Mouse (Mus musculus) kidney, adult 2 months (tissue): ENCODE results near the gene Slc1a4. TPM values are rescaled to one million over a fixed set of nuclear protein-coding genes. Genes with fewer than 3 reads are reported as not detected.

Experiments
- DNase-seq: peaks from one replicate; pipeline ENCODE4 v3.0.0; 2021
- H3K27ac ChIP-seq: fragments of 200-500 bp; 2 replicates; pipeline ENCODE4 v1.5.1; 2012; ENCODE audit warnings: low read depth, low read length, control low read depth, inconsistent platforms; ENCODE audit not compliant: insufficient read depth
- H3K27me3 ChIP-seq: fragments of 200-500 bp; replicated peaks from 2 replicates; pipeline ENCODE4 v1.6.1; 2012; ENCODE audit warnings: mild to moderate bottlenecking, moderate library complexity, low read length, inconsistent platforms; ENCODE audit not compliant: control insufficient read depth, insufficient read depth
- H3K36me3 ChIP-seq: fragments of 200-500 bp; 2 replicates; pipeline ENCODE4 v1.6.1; 2012; ENCODE audit warnings: mild to moderate bottlenecking, moderate library complexity, low read length, inconsistent platforms; ENCODE audit not compliant: control insufficient read depth, insufficient read depth
- H3K4me1 ChIP-seq: fragments of 200-500 bp; 2 replicates; pipeline ENCODE4 v1.6.1; 2011; ENCODE audit warnings: low read length; ENCODE audit not compliant: control insufficient read depth, insufficient read depth
- H3K4me3 ChIP-seq: fragments of 200-500 bp; 2 replicates; pipeline ENCODE4 v1.5.1; 2011; ENCODE audit warnings: mild to moderate bottlenecking, low read depth, low read length, control low read depth; ENCODE audit not compliant: insufficient read depth
- CTCF ChIP-seq: fragments of 200-500 bp; conservative IDR thresholded peaks from 2 replicates; pipeline ENCODE4 v1.5.1; 2011; ENCODE audit warnings: low read depth, mild to moderate bottlenecking, control low read depth, low read length, moderate library complexity, mixed read lengths; ENCODE audit not compliant: insufficient read depth, insufficient read length
- POLR2A ChIP-seq: fragments of 200-500 bp; IDR thresholded peaks from one replicate; pipeline ENCODE4 v1.6.1; 2011; ENCODE audit warnings: low read depth, low read length, control low read depth
- WGBS: fragments of 180-500 bp; shearing (Covaris S2); methylation state at CpG from one replicate; pipeline ENCODE4 v1.1.7; 2018; 5-methylcytosine and 5-hydroxymethylcytosine counted together
- polyA plus RNA-seq: library from polyadenylated mRNA; depleted of rRNA; stranded (reverse); fragments of >200 nt; gene quantifications from 2 replicates; pipeline ENCODE4 v1.2.3, GENCODE M21; 2012; rRNA removed

Gene Slc1a4
- 5.2 and 7.7 TPM in 2 replicates for polyA plus RNA-seq

DNA sequence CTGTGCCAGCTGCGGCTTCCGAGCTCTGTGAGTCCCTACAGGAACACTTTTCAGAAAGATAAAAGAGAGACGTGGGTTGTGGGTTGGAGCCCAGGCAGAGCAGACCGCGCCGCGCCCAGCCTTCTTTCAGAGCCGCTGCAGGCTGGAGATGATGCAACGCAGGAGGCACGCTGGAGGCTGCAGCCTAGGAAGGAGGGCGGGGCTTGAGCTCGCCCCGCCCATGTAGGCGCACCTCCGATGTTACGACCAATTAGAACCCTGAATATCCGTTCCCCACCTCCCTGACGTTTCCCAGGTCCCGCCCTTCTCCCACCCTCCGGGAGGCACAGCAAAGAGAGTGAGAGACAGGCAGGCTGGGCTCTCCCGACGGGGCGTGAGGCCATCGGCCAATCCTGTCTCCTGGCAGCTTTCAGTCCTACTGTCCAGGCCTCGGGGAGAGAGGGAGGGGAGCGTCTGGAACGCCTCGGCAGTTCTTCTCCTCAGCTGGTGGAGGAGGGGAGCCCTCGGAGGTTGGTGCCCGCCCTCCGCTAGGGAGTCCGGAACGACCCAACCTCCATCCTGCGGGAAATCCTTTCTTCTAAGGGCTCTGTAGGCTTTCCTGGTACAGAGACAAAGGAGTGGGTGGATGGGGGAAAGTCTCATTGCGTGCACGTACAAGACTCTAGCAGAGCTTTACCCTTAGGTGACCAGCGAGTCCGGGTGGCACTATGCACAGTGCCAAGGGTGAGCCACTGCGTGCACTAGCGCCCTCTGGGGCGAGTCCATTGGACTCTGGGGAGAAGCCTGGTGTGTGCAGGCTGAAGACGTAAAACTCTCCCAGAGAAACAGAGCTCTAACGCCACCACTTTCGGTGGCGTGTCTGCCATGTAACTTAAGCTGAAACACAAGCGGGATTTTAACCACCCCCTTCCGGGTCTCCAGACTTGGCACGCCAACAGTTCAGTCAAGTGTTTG is at the start of gene Slc1a4:
Gene Slc1a4 (minus strand): TSS at position 153 of the 954 bp plus-strand sequence.
- Histone ChIP-seq H3K4me1 (no peaks in the 10 kb centered on the region; the same call in 1 of the 2 replicates), H3K27ac (peak within 1 kb of the TSS; percentile 86), H3K4me3 (peak within 1 kb of the TSS; percentile 63), H3K36me3 (no peaks in the 10 kb centered on the region), H3K27me3 (no peaks in the 10 kb centered on the region)
- TF ChIP-seq CTCF: peak; percentile 65
- peak; percentile 56 for TF ChIP-seq POLR2A
- DNase-seq: peak; percentile 97
- WGBS: under 1% methylated on average over 48 of the region's 48 CpGs

DNA sequence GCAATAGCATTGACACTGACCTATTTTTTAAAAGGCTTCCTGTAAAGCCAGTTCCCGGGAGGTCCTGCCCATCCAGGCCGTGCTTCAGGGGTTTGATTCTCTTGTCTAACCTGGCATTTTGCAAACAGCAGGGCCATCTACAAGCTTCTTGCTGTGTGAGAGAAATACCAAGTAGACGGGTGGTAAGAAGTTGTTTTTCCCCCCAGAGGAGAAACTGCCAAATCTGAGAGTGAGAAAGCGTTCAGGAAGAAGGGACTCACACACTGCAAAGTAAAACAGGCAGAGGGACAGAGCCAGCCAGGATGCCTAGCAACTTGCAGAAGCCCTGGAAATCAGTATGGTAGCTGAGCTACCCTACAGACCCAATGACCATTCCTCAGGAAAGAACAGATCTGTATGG is 47.6 kb upstream of the Slc1a4 start:
- no peak for DNase-seq
- TF ChIP-seq CTCF: no peak
- no peak for TF ChIP-seq POLR2A
- H3K27me3 ChIP-seq: no peaks in the 10 kb centered on the region
- no peaks in the 10 kb centered on the region for H3K36me3 ChIP-seq
- no peak overlapping the region for H3K27ac ChIP-seq
- 52% methylated on average over 4 of the region's 4 CpGs for WGBS
- no peak overlapping the region for H3K4me3 ChIP-seq
- no peaks in the 10 kb centered on the region for H3K4me1 ChIP-seq

DNA sequence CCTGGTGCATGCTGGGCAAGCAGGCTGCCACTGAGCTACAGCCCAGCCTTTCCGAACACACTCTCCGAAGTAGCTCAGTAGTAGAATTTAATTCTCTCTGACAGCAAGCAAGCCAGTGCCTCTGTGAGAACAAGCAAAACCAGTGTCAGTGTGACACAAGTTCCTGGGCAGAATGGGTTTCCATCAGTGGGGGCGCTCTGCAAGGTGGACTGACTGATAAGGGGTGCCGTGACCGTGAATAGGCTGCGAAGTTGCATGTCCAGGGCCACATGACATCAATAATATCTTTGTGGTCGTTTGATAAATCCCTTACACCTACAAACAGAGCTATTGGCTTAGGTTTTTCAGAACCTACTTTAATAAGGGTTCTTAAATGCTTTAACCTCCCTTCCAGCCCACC is 44.1 kb upstream of the Slc1a4 start:
- H3K4me3 ChIP-seq: no peak overlapping the region
- H3K4me1 ChIP-seq: no peaks in the 10 kb centered on the region
- DNase-seq: no peak
- 93% methylated on average over 7 of the region's 7 CpGs for WGBS
- no peak overlapping the region for H3K27ac ChIP-seq
- TF ChIP-seq CTCF (no peak), POLR2A (no peak)
- H3K27me3 ChIP-seq: no peaks in the 10 kb centered on the region
- no peaks in the 10 kb centered on the region for H3K36me3 ChIP-seq

DNA sequence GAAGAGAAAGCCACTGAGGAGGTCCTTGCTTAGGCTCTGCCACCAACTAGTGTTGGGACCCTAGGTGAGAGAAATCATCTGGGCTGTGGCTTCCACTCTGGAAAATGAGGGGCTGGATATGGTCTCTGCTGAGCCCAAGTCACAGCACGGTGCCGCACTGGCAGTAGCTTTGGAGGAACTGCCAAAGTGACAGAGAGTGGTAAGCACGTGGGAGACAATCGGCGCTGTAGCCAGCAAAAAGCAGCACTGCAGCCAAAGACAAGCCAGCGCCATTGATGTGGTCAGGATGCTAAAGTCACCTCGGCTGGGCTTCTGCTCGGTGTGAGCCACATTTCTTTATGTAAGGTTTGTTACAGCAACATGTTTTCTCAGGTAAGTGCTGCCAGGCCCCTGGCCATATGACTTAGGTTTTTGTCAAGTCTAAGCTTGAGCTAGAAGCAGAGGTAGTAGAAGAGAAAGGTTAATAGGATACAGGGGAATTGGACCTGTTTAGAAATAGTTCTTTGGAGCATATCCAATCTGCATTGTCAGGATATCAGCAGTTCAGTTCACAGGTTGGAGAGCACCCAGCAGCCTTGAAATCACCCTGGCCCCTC is 40.2 kb upstream of the Slc1a4 start:
- no peaks in the 10 kb centered on the region for H3K4me1 ChIP-seq
- no peaks in the 10 kb centered on the region for H3K36me3 ChIP-seq
- DNase-seq: no peak
- H3K4me3 ChIP-seq: no peak overlapping the region
- WGBS: 84% methylated on average over 8 of the region's 8 CpGs
- TF ChIP-seq POLR2A (no peak), CTCF (no peak)
- H3K27me3 ChIP-seq: no peaks in the 10 kb centered on the region
- H3K27ac ChIP-seq: no peak overlapping the region

- Histone ChIP-seq H3K27me3 (no peaks in the 10 kb centered on the region), H3K4me1 (peaks cover 5% of the 10 kb centered on the region; the same call in 1 of the 2 replicates), H3K27ac (no peak overlapping the region), H3K36me3 (no peaks in the 10 kb centered on the region), H3K4me3 (no peak overlapping the region)
- TF ChIP-seq POLR2A (no peak), CTCF (no peak)
- 84% methylated on average over 2 of the region's 2 CpGs for WGBS
- no peak for DNase-seq
Observed at GRCm38 (mm10) chr11:20370486-20370885, 38.0 kb upstream of the Slc1a4 start.

GRCm38 (mm10) chr11:20366456-20366855 is 33.9 kb upstream of the Slc1a4 start:
- WGBS: 62% methylated on average over 1 of the region's 1 CpGs
- Histone ChIP-seq H3K36me3 (no peaks in the 10 kb centered on the region), H3K27me3 (no peaks in the 10 kb centered on the region), H3K4me1 (peaks cover 5% of the 10 kb centered on the region; the same call in 1 of the 2 replicates), H3K27ac (no peak overlapping the region), H3K4me3 (no peak overlapping the region)
- TF ChIP-seq POLR2A (no peak), CTCF (no peak)
- DNase-seq: peak; percentile 44

DNA sequence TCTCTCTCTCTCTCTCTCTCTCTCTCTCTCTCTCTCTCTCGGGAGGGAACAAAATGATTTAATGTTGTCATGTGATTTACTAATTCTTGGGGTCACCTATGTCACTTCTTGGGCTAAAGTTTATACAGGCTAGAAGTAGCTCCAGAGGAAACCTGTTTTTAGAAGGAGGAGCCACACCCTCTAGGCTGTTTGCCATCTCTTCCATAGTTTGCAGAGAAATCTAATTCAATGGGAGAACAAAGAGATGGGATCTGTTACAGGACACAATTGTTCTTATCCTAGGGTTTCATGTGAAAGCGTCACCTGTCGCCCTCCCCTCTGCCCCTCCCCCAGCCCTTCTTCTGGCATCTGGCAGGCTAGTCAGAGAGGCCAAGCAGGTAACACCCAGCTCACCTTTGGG is 28.8 kb upstream of the Slc1a4 start:
- Histone ChIP-seq H3K4me1 (peaks cover 4% of the 10 kb centered on the region; the same call in 1 of the 2 replicates), H3K27me3 (no peaks in the 10 kb centered on the region), H3K36me3 (no peaks in the 10 kb centered on the region), H3K27ac (no peak overlapping the region), H3K4me3 (no peak overlapping the region)
- no peak for TF ChIP-seq CTCF
- TF ChIP-seq POLR2A: no peak
- 48% methylated on average over 3 of the region's 3 CpGs for WGBS
- DNase-seq: no peak
